Mouse (Mus musculus): ENCODE results near the gene Acta1.

Acta1 gene

DNA sequence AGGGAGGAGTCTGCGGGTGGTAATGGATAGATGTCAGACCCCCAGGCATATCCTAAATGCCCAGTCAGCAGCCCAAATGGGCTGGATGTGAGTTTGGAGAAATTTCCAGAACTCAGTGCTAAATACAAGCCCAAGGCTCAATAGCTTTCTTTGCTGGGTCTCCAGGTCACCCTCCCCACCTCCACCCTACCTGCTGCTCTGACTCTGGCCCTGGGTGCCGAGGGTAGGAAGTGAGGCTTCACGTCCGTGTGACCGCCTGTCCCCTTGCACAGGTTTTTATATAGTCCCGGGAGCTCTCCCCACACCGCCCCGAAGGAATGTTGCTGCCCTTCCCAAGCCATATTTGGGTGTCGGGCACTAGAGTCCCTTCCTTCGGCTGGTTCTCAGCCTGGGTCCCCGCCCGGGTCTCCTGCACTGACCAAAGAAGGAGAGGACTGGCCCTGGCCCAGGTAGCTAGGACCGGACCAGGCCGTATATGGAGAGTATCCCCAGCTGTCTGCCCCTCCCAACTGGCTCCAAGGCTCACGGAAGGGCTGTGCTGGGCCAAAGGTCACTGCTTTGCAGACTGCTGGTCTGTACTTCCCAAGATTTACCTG is at the start of gene Acta1:
Gene Acta1 (minus strand): TSS at position 250 of the 596 bp plus-strand sequence.
- DNase-seq (ENCODE audit: low read depth, low spot score): no peak

DNA sequence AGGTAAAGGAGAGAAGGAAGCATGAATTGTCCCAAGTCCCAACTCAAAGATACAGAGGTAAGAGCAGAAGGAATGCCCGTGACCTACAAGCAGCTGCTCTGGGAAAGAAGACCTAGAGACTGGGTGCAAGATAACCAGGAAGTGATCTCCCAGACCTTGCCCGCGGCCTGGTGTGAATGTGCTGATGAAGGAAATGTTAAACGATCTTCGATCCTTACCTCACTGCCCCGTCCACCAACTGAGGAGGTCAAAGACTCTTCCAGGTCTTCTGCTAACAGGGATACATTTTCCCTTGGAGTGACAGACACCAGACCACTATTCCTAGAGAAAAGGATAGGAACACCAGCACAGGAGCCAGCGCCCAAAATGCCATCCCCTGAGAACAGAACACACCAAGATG is 34.5 kb upstream of the Acta1 start:
- DNase-seq (ENCODE audit: low read depth, low spot score): no peak

DNA sequence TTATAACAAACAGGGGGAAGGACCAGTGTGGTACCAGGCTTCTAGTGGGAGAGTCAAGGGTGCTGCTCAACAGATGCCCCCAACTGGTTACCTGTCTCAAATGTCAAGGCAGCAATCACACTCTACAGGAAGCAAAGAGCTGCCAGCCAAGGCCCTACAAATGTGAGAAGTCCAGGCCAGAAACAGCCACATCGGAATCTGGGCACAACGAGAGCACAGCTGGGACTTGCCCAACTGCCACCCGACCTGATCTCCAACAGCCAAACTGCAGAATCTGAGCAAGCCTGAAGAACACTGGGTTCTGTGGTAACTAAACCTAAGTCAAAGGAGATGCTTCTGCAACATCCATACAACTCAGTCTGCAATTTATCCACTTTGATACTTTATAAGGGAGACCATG is 31.1 kb upstream of the Acta1 start:
- DNase-seq (ENCODE audit: low read depth, low spot score): no peak

DNA sequence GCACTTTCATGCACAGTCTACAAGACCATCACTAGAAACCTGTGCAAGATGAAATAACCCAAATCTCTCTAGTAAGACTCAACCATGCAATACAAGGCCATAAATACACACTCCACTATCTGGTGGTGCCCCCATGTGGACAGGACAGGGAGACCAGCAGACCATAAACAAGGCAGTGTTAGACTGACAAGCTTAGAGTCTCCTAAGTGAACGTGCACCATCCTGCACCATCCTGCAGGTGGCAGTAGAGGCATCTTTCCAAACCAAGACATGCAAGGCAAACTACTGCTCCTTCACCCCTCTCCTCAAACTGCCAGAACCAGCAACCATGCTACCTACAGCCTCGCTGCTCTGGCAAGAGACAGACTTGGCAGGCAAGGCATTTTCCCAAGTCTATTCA is 30.2 kb upstream of the Acta1 start:
- peak; percentile 97 for DNase-seq (ENCODE audit: low read depth, low spot score)

DNA sequence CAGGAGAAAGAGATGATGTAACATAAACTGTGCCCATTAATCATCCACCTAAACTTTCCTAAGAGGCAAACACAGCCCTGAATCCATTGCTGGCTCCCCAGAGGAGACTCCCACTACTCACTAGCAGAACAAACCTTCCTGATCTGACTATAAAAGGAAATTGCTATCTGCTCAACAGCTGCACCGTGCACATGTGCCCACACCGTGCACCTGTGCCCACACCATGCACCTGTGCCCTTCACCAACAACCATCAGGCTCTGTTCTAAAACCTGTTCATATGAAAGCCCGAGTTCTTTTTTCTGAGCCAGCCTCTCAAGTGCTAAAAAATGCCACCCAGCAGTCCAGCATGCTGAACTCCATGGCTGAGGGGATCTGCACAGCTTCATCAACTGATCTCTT is 20.1 kb upstream of the Acta1 start:
- DNase-seq (ENCODE audit: low read depth, low spot score): no peak

DNA sequence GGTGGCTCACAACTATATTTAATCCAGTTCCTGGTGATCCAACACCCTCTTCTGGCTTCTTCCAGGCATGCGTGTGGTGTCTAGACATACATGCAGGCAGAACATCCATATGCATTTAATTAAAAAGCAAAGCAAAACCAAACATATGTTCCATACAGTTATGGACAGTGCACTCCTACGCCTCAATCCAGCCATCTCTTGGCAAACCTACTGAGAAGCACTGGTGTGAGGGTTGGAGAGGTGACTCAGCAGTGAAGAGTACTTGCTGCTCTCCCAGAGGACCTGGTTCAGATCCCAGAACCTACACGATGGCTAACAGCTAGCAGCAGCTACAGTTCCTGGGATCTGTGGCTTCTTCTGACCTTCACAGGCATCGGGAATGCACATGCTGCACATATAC is 17.7 kb upstream of the Acta1 start:
- DNase-seq (ENCODE audit: low read depth, low spot score): peak; percentile 48

DNA sequence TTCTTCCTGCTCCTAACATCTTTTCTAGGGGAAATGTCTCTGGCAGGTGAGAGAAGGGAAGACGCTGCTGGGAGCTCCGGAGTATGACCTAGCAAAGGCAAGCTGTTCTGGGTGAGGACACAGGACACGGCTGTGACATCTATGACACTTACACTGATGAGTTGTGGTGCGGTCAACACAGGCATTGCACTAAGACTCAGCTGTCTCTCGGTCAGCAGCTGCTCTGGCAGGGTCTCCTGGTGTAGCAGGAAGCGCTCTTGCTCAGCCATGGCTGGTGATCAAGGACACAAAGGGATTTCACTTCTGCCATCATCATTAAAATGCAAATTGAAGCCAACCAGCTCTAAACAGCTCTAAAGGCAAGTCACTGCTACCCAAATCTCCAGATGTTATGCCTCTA is 13.1 kb upstream of the Acta1 start:
- no peak for DNase-seq (ENCODE audit: low read depth, low spot score)

DNA sequence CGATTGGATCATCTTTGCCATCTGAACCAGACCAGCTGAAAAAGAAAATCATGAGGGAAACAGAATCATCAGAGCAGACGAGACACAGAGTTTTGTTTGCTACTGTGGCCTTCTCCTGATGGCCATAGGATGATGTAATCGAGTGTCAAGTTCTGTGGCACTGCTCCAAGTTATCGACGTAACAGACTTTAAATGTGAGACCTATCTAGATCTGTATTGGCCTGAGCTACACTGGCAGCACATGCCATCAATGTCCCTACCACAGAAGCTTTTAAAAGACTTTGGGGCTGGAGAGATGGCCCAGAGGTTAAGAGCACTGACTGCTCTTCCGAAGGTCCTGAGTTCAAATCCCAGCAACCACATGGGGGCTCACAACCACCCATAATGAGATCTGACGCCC is 8.1 kb upstream of the Acta1 start:
- peak; percentile 11 for DNase-seq (ENCODE audit: low read depth, low spot score)

DNA sequence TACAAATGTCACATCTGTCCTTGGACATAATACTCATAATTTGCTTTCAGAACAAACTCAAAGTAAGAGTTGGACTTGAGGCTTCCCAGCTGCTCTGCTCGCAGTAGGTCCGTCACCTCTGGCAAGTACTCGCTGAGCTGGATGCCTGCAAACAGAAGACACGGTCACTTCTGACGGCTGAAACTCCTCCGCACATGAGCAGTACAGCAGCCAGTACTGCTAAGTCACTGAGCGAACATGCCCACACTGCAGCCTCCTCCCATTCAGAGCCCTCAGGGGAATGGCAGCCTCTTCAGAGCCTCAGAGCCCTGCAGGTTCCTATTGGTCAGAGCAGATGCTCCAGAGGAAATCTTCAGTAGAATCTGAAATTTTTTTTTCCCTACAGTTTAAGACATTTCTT is 4.8 kb upstream of the Acta1 start:
- no peak for DNase-seq (ENCODE audit: low read depth, low spot score)

DNA sequence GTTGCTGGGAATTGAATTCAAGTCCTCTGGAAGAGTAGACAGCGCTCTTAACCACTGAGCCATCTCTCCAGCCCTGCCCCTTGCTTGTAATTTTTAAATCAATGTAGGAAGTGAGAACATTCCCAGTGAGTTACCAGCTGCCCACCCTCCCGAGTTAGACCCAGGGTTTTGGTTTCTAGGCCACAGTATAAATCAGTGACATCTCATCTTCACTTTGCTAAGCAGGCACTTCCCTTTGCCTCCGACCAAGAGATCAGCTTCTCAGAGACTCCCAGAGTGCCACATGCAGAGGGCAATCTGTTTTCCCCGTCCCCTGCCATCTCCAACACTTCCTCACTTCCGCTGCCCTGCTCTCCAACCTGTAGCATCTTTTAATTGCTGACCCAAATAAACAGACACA is 4.0 kb upstream of the Acta1 start:
- DNase-seq (ENCODE audit: low read depth, low spot score): no peak

DNA sequence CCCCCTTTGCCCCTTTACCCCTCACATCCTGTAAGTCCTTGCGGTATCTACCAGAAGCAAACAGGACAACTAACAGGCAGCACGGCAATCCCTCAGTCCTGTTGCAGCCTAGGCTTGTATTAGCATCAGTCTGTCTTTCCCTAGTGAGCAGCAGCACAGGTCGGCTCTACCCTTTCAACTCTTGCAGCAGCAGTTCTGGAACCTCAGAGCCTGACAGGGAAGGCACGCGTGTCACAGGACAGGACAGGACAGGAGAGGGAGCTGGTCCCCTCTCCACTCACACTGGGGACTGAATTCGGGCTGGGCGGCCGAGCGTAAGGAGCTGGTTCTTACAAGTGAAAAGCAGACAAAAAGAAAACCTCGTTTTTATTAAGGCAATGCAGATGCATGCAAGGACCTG is 2.2 kb upstream of the Acta1 start:
- DNase-seq (ENCODE audit: low read depth, low spot score): no peak

DNA sequence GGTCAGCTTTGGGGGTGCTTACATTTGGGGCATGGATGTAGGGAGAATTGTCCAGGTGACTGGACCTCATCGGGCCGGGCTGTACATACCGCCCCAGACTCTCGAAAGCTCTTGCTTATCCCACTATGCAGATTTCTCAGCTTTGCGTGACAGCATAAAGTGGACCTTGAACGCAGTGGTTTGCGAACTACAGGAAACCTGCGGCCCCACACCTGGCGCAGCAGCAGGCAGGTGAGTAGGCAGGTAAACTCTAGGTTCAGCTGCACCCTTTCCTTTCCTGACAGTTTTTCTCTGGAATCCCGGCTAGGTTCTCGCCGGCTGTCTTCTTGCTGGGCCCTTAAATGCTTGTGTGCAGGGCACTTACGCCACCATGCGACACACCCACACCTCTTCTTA is 1.8 kb upstream of the Acta1 start:
- DNase-seq (ENCODE audit: low read depth, low spot score): no peak

DNA sequence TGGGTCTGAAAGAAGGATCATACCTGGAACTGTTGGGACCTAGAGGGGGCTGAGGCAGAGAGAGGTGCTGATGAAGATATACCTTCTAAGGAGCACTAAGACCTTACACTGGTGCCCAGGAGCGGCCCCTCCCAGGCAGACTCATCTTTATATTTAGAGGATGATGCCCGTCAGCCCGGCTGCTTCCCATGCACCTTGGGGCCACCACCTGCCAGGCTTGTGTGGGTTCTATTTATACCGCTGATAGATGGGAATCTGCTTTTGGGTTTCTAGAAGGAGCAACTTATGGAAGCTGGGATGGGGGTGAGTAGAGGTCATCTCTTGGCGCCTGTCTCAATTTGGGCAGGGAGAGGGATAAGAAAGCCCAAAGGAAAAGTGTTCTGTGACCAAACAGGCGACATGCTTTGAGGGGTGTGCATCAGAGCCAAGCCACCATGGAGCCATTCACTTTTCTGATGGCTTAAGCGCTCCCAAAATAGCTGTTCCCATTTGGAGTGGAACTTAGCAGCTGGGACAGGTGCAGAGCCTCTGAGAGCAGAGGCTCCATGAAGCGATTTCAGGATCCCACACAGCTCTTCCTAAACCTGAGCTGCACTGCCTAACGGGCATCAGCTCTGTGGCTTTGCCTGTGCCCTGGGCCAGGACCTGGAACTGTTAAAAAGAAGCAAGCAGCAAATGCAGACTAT is 1.3 kb upstream of the Acta1 start:
- no peak for DNase-seq (ENCODE audit: low read depth, low spot score)

DNA sequence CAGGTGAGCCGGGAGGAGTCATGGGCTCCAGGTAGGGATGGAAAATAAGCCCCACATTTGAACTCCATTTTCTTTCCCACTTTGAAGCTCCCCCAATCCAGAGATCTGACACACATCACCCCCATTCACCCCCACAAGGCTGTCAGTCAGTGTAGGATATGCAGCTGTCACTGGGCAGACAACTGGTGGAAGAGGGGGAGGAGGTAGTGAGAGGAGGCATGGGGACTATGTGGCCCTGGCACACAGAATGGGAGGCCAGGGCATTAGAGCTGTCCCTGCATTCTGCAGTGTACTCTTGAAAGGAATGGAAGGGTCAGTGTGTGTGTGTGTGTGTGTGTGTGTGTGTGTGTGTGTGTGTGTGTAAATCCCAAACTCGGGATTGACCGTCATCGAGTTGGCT is 679 bp upstream of the Acta1 start:
- no peak for DNase-seq (ENCODE audit: low read depth, low spot score)

DNA sequence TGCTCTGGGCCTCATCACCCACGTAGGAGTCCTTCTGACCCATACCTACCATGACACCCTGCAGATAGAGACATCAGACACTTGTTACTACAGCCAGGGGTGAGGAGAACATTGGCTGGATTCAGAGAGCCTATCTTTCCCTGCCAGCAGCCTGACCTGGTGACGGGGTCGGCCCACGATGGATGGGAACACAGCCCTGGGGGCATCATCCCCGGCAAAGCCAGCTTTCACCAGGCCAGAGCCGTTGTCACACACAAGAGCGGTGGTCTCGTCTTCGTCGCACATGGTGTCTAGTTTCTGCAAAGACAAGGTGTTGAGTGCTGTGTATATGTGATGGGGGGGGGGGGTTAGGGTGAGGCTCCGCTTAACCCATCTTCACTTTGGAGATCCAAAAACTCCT is 1.1 kb downstream of the Acta1 start:
- no peak for DNase-seq (ENCODE audit: low read depth, low spot score)

DNA sequence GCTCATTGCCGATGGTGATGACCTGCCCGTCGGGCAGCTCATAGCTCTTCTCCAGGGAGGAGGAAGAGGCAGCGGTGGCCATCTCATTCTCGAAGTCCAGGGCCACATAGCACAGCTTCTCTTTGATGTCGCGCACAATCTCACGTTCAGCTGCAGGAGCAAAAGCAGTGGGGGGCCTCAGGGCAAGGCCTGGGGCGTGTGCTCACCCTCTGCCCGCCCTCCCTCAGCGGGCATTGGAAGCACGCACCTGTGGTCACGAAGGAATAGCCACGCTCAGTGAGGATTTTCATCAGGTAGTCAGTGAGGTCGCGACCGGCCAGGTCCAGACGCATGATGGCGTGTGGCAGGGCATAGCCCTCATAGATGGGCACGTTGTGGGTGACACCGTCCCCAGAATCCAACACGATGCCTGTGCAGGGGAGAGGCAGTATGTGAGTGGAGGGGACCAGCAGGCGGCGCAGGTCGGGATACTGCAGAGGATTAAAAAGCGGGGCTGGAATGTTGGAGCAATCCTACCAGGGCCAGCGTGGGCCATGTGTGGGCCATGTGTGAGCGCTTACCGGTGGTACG is 1.9 kb downstream of the Acta1 start:
- no peak for DNase-seq (ENCODE audit: low read depth, low spot score)

DNA sequence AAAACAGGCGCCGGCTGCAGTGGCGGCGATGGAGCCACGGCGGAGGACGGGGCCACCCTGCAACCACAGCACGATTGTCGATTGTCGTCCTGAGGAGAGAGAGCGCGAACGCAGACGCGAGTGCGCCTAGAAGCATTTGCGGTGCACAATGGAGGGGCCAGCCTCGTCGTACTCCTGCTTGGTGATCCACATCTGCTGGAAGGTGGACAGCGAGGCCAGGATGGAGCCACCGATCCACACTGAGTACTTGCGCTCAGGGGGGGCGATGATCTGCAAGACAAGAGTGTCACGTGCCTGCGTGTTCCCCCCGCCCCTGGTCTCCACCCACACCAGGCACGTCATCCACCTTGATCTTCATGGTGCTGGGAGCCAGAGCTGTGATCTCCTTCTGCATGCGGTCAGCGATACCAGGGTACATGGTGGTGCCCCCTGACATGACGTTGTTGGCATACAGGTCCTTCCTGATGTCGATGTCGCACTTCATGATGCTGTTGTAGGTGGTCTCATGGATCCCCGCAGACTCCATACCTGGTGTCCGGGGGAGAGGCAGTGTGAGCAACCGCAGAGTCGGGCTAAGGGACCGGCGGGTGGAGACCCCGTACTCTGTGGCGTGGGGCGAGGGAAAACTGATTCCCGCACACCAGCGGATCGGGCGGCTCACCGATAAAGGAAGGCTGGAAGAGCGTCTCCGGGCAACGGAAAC is 2.5 kb downstream of the Acta1 start:
- no peak for DNase-seq (ENCODE audit: low read depth, low spot score)

DNA sequence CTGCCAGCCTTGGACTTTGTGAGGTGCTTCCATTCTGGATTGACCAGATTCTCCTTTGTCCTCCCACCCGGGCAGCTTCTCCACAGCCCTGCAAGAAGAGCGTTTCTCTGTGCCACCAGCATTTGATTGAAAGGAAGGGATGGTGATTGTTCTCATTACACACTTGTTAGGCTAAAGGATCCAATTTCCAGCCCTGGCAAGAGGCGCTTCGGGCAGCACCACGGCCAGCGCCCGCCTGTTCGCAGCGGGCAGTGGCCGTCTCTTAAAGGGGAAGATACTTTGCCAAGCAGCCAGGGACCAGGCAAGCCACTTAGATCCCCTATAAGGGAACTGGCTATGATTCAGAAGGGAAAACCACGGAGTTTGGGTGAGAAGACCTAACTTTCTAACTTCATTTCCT is 3.3 kb downstream of the Acta1 start:
- DNase-seq (ENCODE audit: low read depth, low spot score): peak; percentile 54

DNA sequence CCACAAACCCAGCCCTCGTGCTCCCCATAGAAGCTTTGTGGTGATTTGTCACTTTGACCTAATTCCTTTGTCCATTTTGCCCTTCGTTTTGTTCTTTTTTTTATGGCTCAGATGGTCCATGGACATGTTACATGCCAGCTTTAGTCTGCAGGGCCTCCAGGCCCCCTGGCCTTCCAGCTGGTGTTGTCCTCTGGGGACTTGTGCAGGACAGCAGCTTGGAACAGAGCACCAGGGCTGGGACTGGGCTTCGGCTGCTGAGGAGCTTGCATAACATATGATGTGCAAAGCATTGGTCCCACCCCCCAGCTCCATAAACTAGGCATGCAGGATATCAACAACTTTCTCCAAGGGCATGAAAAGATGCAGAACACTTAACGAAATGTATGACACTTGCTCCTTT is 4.8 kb downstream of the Acta1 start:
- no peak for DNase-seq (ENCODE audit: low read depth, low spot score)

DNA sequence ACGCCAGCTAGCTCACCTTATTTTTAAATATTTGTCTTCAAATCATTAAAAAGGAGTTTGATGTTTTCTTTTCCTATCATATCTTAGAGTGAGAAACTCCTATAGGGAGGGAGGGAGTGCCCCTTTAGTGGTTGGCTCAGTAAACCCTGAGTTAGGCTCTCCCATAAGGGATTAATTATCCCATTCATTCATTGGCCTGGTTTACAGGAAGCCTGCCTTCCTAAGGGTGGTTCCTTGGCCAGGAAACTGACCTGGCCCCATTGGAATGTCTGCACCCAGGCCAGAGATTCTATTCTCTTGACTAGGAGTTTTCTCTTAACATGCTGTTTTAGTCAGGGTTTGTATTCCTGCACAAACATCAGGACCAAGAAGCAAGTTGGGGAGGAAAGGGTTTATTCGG is 6.6 kb downstream of the Acta1 start:
- DNase-seq (ENCODE audit: low read depth, low spot score): peak; percentile 94

DNA sequence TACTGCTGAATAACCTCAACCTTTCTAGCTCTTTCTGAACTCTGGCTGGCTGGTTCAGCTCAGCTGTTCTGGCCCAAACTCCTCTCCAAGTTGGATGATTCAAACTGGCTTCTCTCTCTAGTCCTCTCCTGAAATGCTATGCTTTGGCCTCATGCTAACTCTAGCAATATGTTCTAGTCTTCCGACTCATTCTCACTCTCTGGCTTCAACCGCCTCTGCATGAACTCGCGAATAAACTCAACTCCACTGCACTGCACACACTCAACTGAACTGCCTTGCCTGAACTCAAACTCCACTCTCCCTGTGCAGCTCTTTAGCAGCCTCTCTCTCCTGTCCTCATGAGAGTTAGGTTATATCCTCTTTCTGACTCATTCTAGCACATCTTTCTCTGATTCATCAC is 7.4 kb downstream of the Acta1 start:
- DNase-seq (ENCODE audit: low read depth, low spot score): peak; percentile 74

DNA sequence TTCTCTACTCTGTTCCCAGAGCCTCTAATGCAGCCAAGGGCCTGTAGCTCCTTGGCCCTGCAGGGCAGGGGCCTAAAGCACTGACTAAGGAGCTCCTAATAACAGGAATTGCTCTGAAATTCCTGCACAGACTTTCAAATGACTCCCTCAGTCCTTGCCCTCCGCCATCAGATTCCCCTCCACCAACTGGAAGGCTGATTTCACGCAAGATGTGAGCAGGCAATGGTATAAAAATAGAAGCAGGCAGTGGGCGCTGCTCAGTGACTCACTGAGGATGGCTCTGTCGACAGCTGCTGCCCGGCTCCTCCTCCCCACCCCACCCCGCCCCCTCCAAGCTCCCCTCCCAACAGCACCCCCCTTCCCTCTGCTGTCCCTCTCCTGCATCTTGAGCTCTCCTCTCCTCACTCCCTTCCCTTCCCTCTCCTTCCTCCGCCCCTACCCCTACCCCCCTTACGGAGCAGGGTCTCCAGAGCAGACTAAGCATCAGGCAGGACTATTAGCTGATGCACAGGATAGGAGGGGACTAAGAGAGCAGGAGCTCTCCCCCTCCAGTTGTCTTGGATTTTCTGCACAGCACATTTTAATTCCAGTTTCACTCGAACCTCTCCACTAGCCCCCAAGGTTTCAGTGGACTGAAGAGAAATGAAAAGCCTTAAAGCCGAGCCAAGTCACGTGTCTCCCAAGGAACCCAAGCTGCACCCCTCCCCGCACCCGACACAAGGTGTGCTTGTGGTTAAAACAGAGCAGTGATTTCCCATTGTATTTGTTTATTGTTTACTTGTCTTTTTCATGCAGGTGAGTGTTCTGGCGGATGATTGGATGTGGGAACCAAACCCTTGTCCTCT is 9.6 kb downstream of the Acta1 start:
- DNase-seq (ENCODE audit: low read depth, low spot score): peak; percentile 90

Measured in 3T3-L1 (cell line).